Mouse (Mus musculus) embryonic facial prominence, embryonic 15.5 days (tissue): ENCODE measurements around the gene Gm5134. TPM values are rescaled to one million over a fixed set of nuclear protein-coding genes. Genes with fewer than 3 reads are reported as not detected.
"Not testable (repeated sequence)": the region's sequence is repeated elsewhere in the genome, so short reads cannot be mapped to it uniquely, and the experiment has no call there.

Source experiments
- ATAC-seq: fragments of 200-750 bp; cut with Nextera tagmentation; 2 replicates; pipeline ENCODE4 v1.8.0; 2017; ENCODE audit warnings: low read depth, moderate TSS enrichment; ENCODE audit not compliant: insufficient number of reproducible peaks, low FRiP score, low TSS enrichment
- H3K27ac ChIP-seq: fragments of 300-500 bp; sonication (generic); replicated peaks from 2 replicates; pipeline ENCODE4 v1.5.1; 2015; ENCODE audit warnings: mild to moderate bottlenecking, inconsistent platforms
- H3K27me3 ChIP-seq: fragments of 300-500 bp; sonication (generic); 2 replicates; pipeline ENCODE4 v1.6.1; 2015; ENCODE audit warnings: inconsistent platforms
- H3K36me3 ChIP-seq: fragments of 300-500 bp; sonication (generic); 2 replicates; pipeline ENCODE4 v1.6.1; 2015; ENCODE audit warnings: mild to moderate bottlenecking, inconsistent platforms
- H3K4me1 ChIP-seq: fragments of 300-500 bp; sonication (generic); 2 replicates; pipeline ENCODE4 v1.6.1; 2015; ENCODE audit warnings: inconsistent platforms
- H3K4me2 ChIP-seq: fragments of 300-500 bp; sonication (generic); replicated peaks from 2 replicates; pipeline ENCODE4 v1.6.1; 2015; ENCODE audit warnings: mild to moderate bottlenecking, inconsistent platforms
- H3K4me3 ChIP-seq: fragments of 300-500 bp; sonication (generic); replicated peaks from 2 replicates; pipeline ENCODE4 v1.5.1; 2015; ENCODE audit warnings: mild to moderate bottlenecking, inconsistent platforms
- H3K9ac ChIP-seq: fragments of 300-500 bp; sonication (generic); 2 replicates; pipeline ENCODE4 v1.6.1; 2015; ENCODE audit warnings: inconsistent platforms
- H3K9me3 ChIP-seq: fragments of 300-500 bp; sonication (generic); replicated peaks from 2 replicates; pipeline ENCODE4 v1.6.1; 2016; ENCODE audit warnings: inconsistent platforms
- WGBS: fragments of 180-500 bp; shearing (Covaris S2); methylation state at CpG from one replicate; pipeline ENCODE4 v1.1.7; 2015; 5-methylcytosine and 5-hydroxymethylcytosine counted together
- polyA plus RNA-seq: library from polyadenylated mRNA; unstranded; fragments of >200 nt; fragmentation: Nextera tagmentation; extraction: Ambion mirVana; gene quantifications from 2 replicates; pipeline ENCODE4 v1.2.1, GENCODE M21; 2015

The Gm5134 gene
- polyA plus RNA-seq, 1 experiment from 2014 or later, result not detected

DNA sequence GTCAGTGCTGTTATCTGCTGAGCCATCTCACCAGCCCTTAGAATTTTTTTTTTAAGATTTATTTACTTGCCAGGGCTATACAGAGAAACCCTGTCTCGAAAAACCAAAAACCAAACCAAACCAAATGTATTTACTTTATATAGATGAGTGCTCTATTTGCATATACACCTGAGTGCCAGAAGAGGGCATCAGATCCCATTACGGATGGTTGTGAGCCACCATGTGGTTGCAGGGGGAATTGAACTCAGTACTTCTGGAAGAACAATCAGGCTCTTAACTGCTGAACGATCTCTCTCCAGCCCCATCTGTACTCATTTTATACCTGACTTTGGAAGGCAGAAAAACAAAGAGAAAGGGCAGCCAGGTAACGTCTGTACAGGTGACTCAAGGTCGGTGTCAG is 20.9 kb downstream of the Gm5134 start:
- Histone ChIP-seq H3K9ac (no peak overlapping the region), H3K36me3 (no peaks in the 10 kb centered on the region), H3K4me2 (no peak overlapping the region), H3K4me1 (no peaks in the 10 kb centered on the region), H3K27me3 (no peaks in the 10 kb centered on the region), H3K4me3 (no peak overlapping the region), H3K9me3 (no peaks in the 10 kb centered on the region), H3K27ac (no peak overlapping the region)
- WGBS, result 76% methylated on average over 5 of the region's 5 CpGs
- ATAC-seq, result no peak

DNA sequence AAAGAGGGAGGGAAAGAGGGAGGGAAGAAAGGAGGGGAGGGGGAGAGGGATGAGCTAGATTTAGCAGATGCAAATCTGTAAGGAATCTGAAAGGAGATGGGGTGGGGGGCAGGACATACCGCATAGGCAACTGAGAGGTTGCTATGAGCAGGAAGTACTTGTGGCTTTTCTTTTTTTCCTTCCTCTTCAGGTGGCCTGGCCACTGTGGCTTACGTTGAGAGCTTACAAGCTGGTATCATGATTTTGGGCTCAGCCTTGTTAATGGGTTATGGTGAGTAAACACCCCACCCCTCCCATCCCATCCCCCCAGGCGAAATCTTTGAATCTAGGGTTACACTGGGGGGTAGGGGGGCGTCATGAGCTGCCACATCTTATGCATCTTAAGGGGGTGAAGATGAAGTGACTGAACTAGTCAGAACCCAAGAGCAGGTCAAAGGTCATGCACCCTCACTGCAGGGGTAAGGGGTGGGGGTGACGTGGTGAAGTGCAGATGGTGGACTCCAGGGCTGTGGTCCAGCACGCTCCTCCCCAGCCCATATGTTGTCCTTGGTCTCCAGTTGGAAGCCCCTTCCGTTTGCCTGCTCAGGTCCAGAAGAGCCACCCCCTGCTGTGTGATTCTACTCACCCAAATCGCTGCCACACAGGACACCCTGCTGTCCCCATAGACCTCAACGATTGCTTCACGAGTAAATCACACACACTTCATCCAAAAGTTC is 24.0 kb downstream of the Gm5134 start:
- H3K9me3 ChIP-seq, result no peaks in the 10 kb centered on the region
- 54% methylated on average over 10 of the region's 10 CpGs for WGBS
- H3K36me3 ChIP-seq, result no peaks in the 10 kb centered on the region
- H3K9ac ChIP-seq, result no peak overlapping the region
- no peak overlapping the region for H3K4me2 ChIP-seq
- no peaks in the 10 kb centered on the region for H3K4me1 ChIP-seq
- H3K4me3 ChIP-seq, result no peak overlapping the region
- H3K27ac ChIP-seq, result no peak overlapping the region
- no peaks in the 10 kb centered on the region for H3K27me3 ChIP-seq
- ATAC-seq, result no peak

DNA sequence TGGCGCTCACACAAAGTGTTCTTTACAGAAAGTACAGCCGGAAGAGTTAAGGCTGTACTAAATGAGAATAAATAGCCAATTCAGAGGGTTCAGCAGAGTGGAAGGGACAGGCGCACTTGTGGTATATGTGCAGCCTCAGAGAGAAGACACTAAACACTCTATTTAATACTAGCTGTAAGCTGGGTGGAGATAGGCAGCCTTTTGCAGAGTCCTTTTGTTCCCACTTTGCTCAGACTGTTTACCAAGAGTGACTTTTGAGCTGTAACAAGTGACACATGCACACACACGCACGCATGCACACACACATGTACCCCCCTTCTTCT is 24.5 kb downstream of the Gm5134 start:
- no peak overlapping the region for H3K4me3 ChIP-seq
- no peak overlapping the region for H3K9ac ChIP-seq
- no peak overlapping the region for H3K27ac ChIP-seq
- no peaks in the 10 kb centered on the region for H3K27me3 ChIP-seq
- WGBS, result 82% methylated on average over 5 of the region's 5 CpGs
- H3K4me2 ChIP-seq, result no peak overlapping the region
- H3K36me3 ChIP-seq, result no peaks in the 10 kb centered on the region
- no peaks in the 10 kb centered on the region for H3K4me1 ChIP-seq
- ATAC-seq, result no peak
- no peaks in the 10 kb centered on the region for H3K9me3 ChIP-seq

DNA sequence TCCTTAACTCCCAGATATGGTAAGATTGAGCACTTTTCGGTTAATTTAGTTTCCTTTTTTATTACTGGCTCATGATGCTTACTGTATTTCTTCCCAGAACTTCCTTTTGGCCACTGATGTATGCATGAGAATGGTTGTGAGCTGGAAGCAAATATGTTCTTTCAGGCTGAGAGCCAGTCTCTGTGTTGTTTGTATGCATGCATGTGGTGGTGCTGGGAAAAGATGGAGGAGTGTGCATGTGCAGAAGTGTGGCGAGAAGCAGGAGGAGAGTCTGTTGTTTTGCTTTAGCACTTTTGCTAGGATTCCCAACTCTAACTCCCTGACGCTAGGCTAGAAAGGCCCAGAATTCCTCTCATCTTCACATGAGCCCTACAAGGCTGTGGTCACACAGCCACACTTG is 25.1 kb downstream of the Gm5134 start:
- no peak overlapping the region for H3K4me2 ChIP-seq
- no peak overlapping the region for H3K9ac ChIP-seq
- ATAC-seq, result no peak
- H3K4me3 ChIP-seq, result no peak overlapping the region
- H3K27ac ChIP-seq, result no peak overlapping the region
- H3K4me1 ChIP-seq, result no peaks in the 10 kb centered on the region
- H3K27me3 ChIP-seq, result no peaks in the 10 kb centered on the region
- WGBS, result 84% methylated on average over 3 of the region's 3 CpGs
- no peaks in the 10 kb centered on the region for H3K9me3 ChIP-seq
- no peaks in the 10 kb centered on the region for H3K36me3 ChIP-seq

DNA sequence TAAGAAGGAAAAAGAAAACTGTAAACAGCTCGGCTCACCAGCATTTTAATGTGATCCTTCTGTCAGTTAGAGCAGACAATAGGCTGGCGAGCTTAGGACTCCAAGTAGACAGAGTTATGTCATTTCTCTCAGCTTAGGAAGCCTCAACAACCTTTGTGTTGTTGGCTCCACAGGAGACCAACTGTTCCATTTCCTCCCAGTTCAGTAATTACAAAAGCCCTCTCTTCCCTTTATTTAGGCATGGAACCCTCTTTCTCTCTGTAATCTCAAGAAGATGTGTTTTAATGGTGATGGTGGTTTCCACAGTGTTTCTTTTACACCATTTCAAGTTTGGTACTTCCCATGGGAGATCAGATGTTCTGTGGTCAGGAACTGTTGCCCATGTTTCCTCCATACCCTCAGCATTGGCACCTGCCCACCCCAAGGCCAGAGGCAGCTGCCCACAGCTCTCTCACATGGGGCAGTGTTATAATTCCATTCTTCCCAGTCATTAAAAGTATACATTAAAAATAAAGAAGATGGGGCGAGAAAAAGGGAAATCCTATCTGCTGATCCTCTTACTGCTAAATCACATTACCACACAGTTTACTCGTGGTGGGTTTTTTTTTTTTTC is 36.2 kb downstream of the Gm5134 start:
- Histone ChIP-seq H3K4me2 (no peak overlapping the region), H3K36me3 (no peaks in the 10 kb centered on the region), H3K4me3 (no peak overlapping the region), H3K27ac (no peak overlapping the region), H3K9ac (no peak overlapping the region), H3K9me3 (no peaks in the 10 kb centered on the region), H3K27me3 (no peaks in the 10 kb centered on the region), H3K4me1 (no peaks in the 10 kb centered on the region)
- 66% methylated on average over 4 of the region's 4 CpGs for WGBS
- ATAC-seq, result no peak

DNA sequence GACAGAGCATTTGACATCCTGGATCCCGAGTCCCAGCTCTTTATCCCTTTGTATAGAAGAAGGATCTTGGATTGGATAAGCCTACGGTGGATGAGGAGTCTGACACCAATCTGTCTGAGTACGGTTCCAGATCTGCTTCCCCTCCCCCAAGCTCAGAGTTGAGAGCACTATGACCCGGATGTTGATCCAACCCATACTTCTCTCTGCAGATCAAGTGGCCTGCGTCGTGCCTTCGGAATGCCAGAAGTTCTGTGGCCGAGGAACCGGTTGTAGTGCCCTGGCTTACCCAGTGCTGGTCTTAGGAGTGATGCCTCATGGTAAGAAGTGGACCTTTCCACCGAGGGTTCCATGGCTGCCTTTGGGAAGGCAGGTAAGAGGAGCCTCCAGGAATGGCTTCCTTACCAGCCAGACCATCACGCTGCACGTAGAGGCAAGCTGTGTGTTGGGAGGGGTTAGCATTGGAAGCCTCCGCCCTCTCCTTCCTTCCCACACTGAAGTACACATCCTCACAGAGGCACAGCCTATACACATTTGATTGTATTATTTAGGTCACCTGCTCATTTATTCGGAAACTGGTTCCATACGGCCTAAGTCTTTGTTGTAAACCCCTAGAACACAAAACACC is 39.4 kb downstream of the Gm5134 start:
- Histone ChIP-seq H3K36me3 (no peaks in the 10 kb centered on the region), H3K4me1 (no peaks in the 10 kb centered on the region), H3K4me3 (no peak overlapping the region), H3K9me3 (no peaks in the 10 kb centered on the region), H3K27ac (no peak overlapping the region), H3K9ac (no peak overlapping the region), H3K4me2 (no peak overlapping the region), H3K27me3 (no peaks in the 10 kb centered on the region)
- no peak for ATAC-seq
- WGBS, result 79% methylated on average over 15 of the region's 15 CpGs

DNA sequence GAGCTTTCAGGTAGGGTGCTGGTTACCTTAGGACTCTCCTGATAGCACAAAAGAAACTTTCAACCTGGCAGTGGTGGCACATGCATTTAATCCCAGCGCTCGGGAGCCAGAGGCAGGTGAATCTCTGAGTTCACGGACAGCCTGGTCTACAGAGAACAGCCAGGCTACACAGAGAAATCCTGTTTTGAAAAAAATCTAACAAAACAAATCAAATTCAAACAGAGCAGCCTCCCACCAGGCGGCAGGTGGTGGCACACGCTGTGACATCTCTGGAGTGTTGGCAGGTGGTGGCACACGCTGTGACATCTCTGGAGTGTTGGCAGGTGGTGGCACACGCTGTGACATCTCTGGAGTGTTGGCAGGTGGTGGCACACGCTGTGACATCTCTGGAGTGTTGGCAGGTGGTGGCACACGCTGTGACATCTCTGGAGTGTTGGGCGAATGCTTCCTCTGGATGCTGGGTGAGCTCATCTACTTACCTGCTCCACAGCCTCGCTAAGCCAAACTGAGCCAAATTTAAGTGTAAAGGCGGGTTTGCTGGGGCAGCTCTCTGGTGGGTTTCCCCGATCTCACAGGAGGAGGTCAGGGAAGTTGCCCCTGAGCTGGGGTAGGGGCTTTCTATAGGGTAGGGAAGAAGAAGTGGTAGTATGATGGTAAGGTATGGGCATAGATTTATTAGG is 40.4 kb downstream of the Gm5134 start:
- not testable (repeated sequence) for H3K4me3 ChIP-seq, H3K4me2 ChIP-seq, H3K9ac ChIP-seq, H3K9me3 ChIP-seq, H3K27me3 ChIP-seq, H3K27ac ChIP-seq, H3K36me3 ChIP-seq, ATAC-seq, H3K4me1 ChIP-seq
- WGBS, result 78% methylated on average over 13 of the region's 13 CpGs

DNA sequence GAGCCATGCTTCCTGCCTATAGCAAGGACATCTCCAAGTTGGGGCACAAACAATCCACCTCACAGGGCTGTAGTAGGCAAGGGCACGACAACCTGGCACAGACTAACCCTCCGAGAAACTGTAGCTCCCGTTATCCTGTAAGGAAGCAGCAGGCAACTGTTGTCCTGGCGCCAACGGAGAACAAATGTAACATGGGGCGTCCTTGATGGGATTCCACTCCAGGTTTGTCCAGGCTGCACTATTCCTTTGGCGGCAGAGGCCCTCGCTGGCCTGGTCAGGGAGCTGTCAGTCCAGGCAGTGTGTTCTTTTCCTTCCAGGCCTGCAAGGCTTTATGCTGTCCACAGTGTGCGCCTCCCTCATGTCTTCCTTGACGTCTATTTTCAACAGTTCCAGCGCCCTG is 41.1 kb downstream of the Gm5134 start:
- Histone ChIP-seq H3K9me3 (no peaks in the 10 kb centered on the region), H3K9ac (no peak overlapping the region)
- 88% methylated on average over 11 of the region's 11 CpGs for WGBS

DNA sequence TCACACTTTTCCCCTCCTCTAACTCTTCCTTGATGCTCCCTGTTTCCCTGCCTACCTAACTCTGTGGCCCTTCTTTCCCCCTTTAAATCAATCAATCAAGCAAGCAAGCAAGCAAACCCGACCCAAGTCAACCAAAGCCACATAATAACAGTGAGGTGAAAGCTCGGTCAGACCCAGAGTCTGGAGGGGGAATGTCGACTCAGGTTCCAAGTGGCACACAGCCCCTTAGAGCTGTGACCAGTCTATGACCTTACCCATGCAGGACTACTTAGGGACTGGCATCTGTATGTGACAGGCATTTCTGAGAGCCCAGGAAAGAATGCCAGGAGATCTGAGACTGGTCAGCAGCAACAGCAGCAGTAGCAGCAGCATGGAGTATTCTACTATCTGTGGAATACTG is 42.0 kb downstream of the Gm5134 start:
- ATAC-seq, result no peak
- Histone ChIP-seq H3K36me3 (no peaks in the 10 kb centered on the region), H3K4me3 (no peak overlapping the region), H3K4me1 (no peaks in the 10 kb centered on the region), H3K4me2 (no peak overlapping the region), H3K9ac (no peak overlapping the region), H3K9me3 (no peaks in the 10 kb centered on the region), H3K27me3 (no peaks in the 10 kb centered on the region), H3K27ac (no peak overlapping the region)
- 41% methylated on average over 3 of the region's 3 CpGs for WGBS

More for the DNA sequence above, 41.1 kb downstream of the Gm5134 start:
- no peak overlapping the region for H3K27ac ChIP-seq
- no peaks in the 10 kb centered on the region for H3K36me3 ChIP-seq
- no peaks in the 10 kb centered on the region for H3K4me1 ChIP-seq
- no peaks in the 10 kb centered on the region for H3K27me3 ChIP-seq
- no peak overlapping the region for H3K4me2 ChIP-seq
- no peak overlapping the region for H3K4me3 ChIP-seq
- ATAC-seq, result no peak

DNA sequence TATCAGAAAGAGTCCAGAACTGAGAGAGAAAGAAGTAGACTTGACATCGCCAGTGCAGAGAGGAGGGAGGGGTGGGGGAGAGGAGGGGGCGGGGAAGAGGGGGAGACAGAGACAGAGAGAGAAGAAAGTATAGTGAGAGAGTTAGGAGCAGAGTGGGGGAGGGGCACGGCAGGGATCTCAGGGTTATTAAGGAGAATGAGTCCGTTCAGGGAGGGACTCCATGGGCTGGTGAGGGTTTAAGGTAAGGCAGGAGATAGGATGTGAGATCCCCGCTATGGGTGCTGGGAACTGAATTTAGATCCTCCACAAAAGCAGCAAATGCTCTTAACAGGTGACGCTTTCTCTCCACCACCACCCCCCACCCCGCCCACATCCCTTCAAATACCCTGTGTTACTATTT is 46.8 kb downstream of the Gm5134 start:
- no peaks in the 10 kb centered on the region for H3K36me3 ChIP-seq
- H3K9me3 ChIP-seq, result no peaks in the 10 kb centered on the region
- no peak for ATAC-seq
- H3K4me3 ChIP-seq, result no peak overlapping the region
- no peaks in the 10 kb centered on the region for H3K27me3 ChIP-seq
- H3K9ac ChIP-seq, result no peak overlapping the region
- 26% methylated on average over 7 of the region's 7 CpGs for WGBS
- H3K4me1 ChIP-seq, result no peaks in the 10 kb centered on the region
- no peak overlapping the region for H3K27ac ChIP-seq
- H3K4me2 ChIP-seq, result no peak overlapping the region

DNA sequence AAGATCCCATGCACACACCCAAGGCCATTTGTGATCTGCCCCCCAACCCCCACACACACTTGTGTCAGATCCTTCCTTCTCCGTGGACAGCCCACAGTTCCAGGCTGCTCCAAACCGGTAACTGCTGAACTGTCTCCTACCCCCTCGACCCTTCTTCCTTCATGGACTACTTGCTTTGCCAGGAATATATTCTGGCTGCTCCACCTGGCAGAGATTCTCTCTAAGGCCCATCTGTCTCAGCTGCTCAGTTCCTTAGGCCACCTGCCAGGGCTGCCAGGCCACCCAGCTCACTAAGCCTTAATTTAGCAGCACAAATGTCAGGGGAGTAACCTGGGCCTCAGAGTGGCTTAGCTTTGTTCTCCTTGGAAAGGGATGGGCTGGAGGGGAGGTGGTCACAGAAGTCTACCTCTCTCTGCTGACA is 47.8 kb downstream of the Gm5134 start:
- peak; percentile 43; the same call in 1 of the 2 replicates for ATAC-seq
- Histone ChIP-seq H3K9me3 (no peaks in the 10 kb centered on the region), H3K4me2 (no peak overlapping the region), H3K27ac (no peak overlapping the region), H3K36me3 (no peaks in the 10 kb centered on the region), H3K9ac (no peak overlapping the region), H3K4me1 (no peaks in the 10 kb centered on the region), H3K4me3 (no peak overlapping the region), H3K27me3 (no peaks in the 10 kb centered on the region)
- WGBS, result 20% methylated on average over 3 of the region's 3 CpGs
